Mouse (Mus musculus): Measurements from ENCODE around the gene Hdac11.
A peak's percentile ranks its signal among the peaks of the same experiment; 100 is the strongest.

DNA sequence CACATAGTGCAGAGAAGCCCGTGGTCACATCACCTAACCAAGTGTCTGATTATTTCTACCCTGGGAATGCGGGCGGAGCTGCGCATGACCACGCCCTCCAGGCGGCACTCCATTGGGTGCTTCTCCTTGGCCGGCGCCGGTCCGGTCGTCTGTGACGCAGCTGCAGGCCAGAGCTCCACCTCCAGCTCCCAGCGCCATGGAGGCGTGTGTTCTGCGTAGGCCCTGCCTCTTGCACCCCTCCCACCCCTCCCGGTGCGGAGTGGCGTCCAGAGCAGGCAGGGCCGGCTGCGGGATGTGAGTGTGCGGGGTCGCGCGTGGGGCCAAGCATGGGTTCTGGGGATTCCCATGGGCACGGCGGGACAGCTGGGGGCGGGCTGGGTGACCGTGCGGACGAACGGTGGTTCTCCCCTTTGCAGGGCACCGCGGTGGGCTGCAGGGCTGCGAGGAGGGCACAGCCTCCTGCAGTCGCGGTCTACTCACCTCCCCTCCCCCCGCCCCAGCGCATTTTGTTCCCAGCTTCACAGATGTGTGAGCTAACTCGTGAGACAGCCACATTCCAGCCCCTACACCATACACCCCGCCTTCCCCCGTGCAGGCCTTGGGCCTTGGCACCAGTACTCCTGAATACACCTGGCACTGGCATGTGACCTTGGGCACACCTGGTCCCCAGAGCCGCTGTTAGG is at the start of gene Hdac11:
- TF ChIP-seq CTCF (IDR thresholded peaks at IDR 0.05) (no peak), POLR2A (IDR thresholded peaks at IDR 0.05; ENCODE audit: insufficient read depth, low read depth, low read length) (peak; percentile 43; the same call in 1 of the 2 replicates)

Measured in heart, adult 2 months (tissue).